Mouse (Mus musculus) C2C12 (cell line): ENCODE results near the gene Bsn.

ENCODE experiments used
- CTCF ChIP-seq: IDR thresholded peaks from one replicate; pipeline ENCODE4 v1.5.1; 2011; ENCODE audit not compliant: control insufficient read depth, insufficient read depth, insufficient read length
- FOSL1 ChIP-seq: IDR thresholded peaks from one replicate; pipeline ENCODE4 v1.8.0; 2011; ENCODE audit warnings: mild to moderate bottlenecking, low read length; ENCODE audit not compliant: poor library complexity, insufficient read depth, severe bottlenecking
- MAX ChIP-seq: IDR thresholded peaks from one replicate; pipeline ENCODE4 v1.6.1; 2011; ENCODE audit warnings: mild to moderate bottlenecking, control low read depth
- USF1 ChIP-seq: IDR thresholded peaks from one replicate; pipeline ENCODE4 v1.6.1; 2011; ENCODE audit warnings: low read depth, mild to moderate bottlenecking, control low read depth, moderate library complexity

DNA sequence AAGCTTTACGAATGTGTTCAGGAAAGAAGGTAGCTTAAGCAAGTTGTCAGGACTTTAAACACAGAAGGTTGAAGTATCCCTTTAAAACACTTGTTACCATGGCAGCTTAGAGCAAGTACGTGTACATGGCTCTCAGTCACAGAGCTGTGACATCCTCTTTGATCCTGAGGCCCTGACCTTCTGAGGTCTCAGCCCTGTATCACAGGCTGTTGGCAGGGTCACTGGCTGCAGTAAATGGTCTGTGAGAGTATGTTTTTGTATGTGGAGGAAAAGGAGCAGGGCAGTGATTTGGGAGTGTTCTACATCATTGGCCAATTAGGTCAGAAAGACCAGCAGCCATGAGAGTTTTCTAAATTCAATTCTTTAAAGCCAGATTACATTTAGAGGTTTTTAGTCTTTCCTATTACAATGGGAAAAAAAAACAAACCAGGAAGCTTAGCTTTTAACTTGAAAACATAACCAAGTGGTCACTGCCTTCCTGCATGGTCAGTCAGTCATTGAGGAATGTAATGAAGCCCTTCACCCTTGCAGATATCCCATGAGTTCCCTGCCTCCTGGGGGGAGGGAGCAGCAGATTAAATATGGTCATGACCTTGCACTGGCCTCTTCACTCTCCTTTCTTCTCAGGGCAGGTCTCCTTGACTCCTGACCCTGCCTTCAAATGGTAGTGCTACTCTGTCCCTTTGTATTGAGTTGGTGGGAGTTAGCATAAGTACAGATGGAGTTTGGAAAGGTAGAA lies 37.9 kb upstream of the Bsn start:
- TF ChIP-seq CTCF: no peak
- TF ChIP-seq FOSL1: no peak
- TF ChIP-seq USF1: no peak
- no peak for TF ChIP-seq MAX
